Comparison of ENCODE assay signal across 8 mouse cellular contexts in genomic region chr15:103304616-103304969, GRCm38 (mm10). TPM values are rescaled to one million over a fixed set of nuclear protein-coding genes. Genes with fewer than 3 reads are reported as not detected.
A peak's percentile ranks its signal among the peaks of the same experiment; 100 is the strongest.
DNase-seq lines count a peak whose midpoint lies in the region; ATAC-seq and TF ChIP-seq lines count a peak whose summit lies in the region.

No protein-coding gene starts in this region.

- intact Hi-C loops in heart, postnatal 36 days (cut with DNase I): loop anchor here (2.0 kb wide), 1 partner anchor 64 kb away; the partner anchor contains the start of gene Hnrnpa1

- no peaks in the 10 kb centered on the region; the same call in 1 of the 2 replicates for H3K36me3 ChIP-seq in heart, embryonic 13.5 days
- H3K36me3 ChIP-seq in MEL (ENCODE audit: control insufficient read depth in 1 of 2, insufficient read depth in 2 of 2, low read length in 2 of 2): peaks cover 0 to 3% of the 10 kb centered on the region in 2 experiments; a peak in 2 of 4 replicates
- no peaks in the 10 kb centered on the region for H3K36me3 ChIP-seq in heart, postnatal 0 days (replicated peaks; ENCODE audit: control insufficient read depth, insufficient read depth, low read length)
- H3K36me3 ChIP-seq in liver, embryonic 16.5 days (ENCODE audit: control insufficient read depth, insufficient read depth): no peaks in the 10 kb centered on the region

- H3K27me3 ChIP-seq in heart, embryonic 13.5 days (replicated peaks): peaks cover 15% of the 10 kb centered on the region
- no peaks in the 10 kb centered on the region for H3K27me3 ChIP-seq in MEL (ENCODE audit: control insufficient read depth in 1 of 2, insufficient read depth in 2 of 2, low read length in 2 of 2)
- 0 out of 2 replicates have a peak, but pooled peaks cover 7% of the 10 kb centered on the region for H3K27me3 ChIP-seq in heart, postnatal 0 days (ENCODE audit: control insufficient read depth, insufficient read depth, low read length)
- peaks cover 38% of the 10 kb centered on the region for H3K27me3 ChIP-seq in liver, embryonic 16.5 days (ENCODE audit: control insufficient read depth, insufficient read depth, low read depth, low read length)

- DNase-seq in heart, postnatal 36 days: no peak
- no peak for DNase-seq in MEL (ENCODE audit: low read depth, low spot score)
- DNase-seq in heart, postnatal 0 days (ENCODE audit: low spot score): no peak
- DNase-seq in adipocyte (ENCODE audit: low spot score): no peak
- no peak for DNase-seq in adrenal gland, adult 2 months
- DNase-seq in gastrocnemius, postnatal 4 days (ENCODE audit: low spot score in 2 of 2): no peak

- no peak for TF ChIP-seq RAD21 in MEL (IDR thresholded peaks at IDR 0.05; ENCODE audit: low read depth, low read length)

- H3K4me1 ChIP-seq in heart, embryonic 13.5 days: peaks cover 81% of the 10 kb centered on the region
- H3K4me1 ChIP-seq in MEL (ENCODE audit: control insufficient read depth in 1 of 2, insufficient read depth in 2 of 2, low read length in 2 of 2): no peaks in the 10 kb centered on the region; a peak in 2 of 4 replicates
- H3K4me1 ChIP-seq in heart, postnatal 0 days (ENCODE audit: control insufficient read depth, insufficient read depth): peaks cover 12% of the 10 kb centered on the region
- peaks cover 42% of the 10 kb centered on the region for H3K4me1 ChIP-seq in liver, embryonic 16.5 days (ENCODE audit: control insufficient read depth, low read depth, low read length)

- no peaks in the 10 kb centered on the region for H3K9me3 ChIP-seq in heart, embryonic 13.5 days
- no peaks in the 10 kb centered on the region for H3K9me3 ChIP-seq in MEL (replicated peaks; ENCODE audit: insufficient read depth, low read length)
- H3K9me3 ChIP-seq in heart, postnatal 0 days (replicated peaks; ENCODE audit: control insufficient read depth, low read length): no peaks in the 10 kb centered on the region
- H3K9me3 ChIP-seq in liver, embryonic 16.5 days (replicated peaks; ENCODE audit: control insufficient read depth, low read length): no peaks in the 10 kb centered on the region

- peak overlapping the region; percentile 63 for H3K4me3 ChIP-seq in heart, embryonic 13.5 days
- H3K4me3 ChIP-seq in MEL (ENCODE audit: control insufficient read depth in 1 of 2, insufficient read depth in 1 of 2, low read depth in 2 of 2, low read length in 2 of 2): peak overlapping the region in 1 of 2 experiments; percentile 16; a peak in 3 of 4 replicates
- peak overlapping the region; percentile 61 for H3K4me3 ChIP-seq in heart, postnatal 0 days (ENCODE audit: low read depth, low read length)
- peak overlapping the region; percentile 63 for H3K4me3 ChIP-seq in liver, embryonic 16.5 days (ENCODE audit: low read depth, low read length)

- peak overlapping the region; percentile 88 for H3K4me2 ChIP-seq in heart, embryonic 13.5 days
- peak overlapping the region; percentile 87 for H3K4me2 ChIP-seq in heart, postnatal 0 days (ENCODE audit: low read depth, low read length)
- peak overlapping the region; percentile 86 for H3K4me2 ChIP-seq in liver, embryonic 16.5 days (ENCODE audit: low read depth, low read length)

- TF ChIP-seq POLR2A in MEL (IDR thresholded peaks at IDR 0.05; ENCODE audit: control insufficient read depth in 1 of 2, insufficient read depth in 1 of 2, low read depth in 1 of 2, low read length in 2 of 2, poor library complexity in 1 of 2): no peak

- no peaks in the 10 kb centered on the region for H3K79me2 ChIP-seq in MEL (ENCODE audit: control insufficient read depth, insufficient read depth, low read length, poor library complexity)

- no peak for ATAC-seq in heart, embryonic 13.5 days (ENCODE audit: extremely low read depth, insufficient number of reproducible peaks, low FRiP score, low TSS enrichment)
- no peak for ATAC-seq in heart, postnatal 0 days (ENCODE audit: insufficient read depth, low read depth)
- ATAC-seq in liver, embryonic 16.5 days (ENCODE audit: low read depth): no peak

- TF ChIP-seq EP300 in MEL (IDR thresholded peaks at IDR 0.05; ENCODE audit: low read depth in 1 of 2, low read length in 2 of 2): no peak
- no peak for TF ChIP-seq EP300 in heart, postnatal 0 days (IDR thresholded peaks at IDR 0.05; ENCODE audit: low read depth)

- TF ChIP-seq CTCF in MEL (IDR thresholded peaks at IDR 0.05 in 2 of 3, conservative IDR thresholded peaks at IDR 0.05 in 1 of 3; ENCODE audit: control insufficient read depth in 1 of 3, insufficient read depth in 1 of 3, low read depth in 2 of 3, low read length in 3 of 3, poor library complexity in 1 of 3, severe bottlenecking in 1 of 3): no peak
- TF ChIP-seq CTCF in heart, postnatal 0 days (IDR thresholded peaks at IDR 0.05; ENCODE audit: low read depth): no peak

- 1% methylated on average over 9 of the region's 9 CpGs for WGBS in heart, embryonic 13.5 days
- under 1% methylated on average over 9 of the region's 9 CpGs for WGBS in heart, postnatal 0 days
- WGBS in liver, embryonic 16.5 days (ENCODE audit: insufficient replicate concordance): 4% methylated on average over 9 of the region's 9 CpGs

- peak overlapping the region; percentile 92 for H3K27ac ChIP-seq in heart, embryonic 13.5 days (replicated peaks)
- no peak overlapping the region for H3K27ac ChIP-seq in MEL (ENCODE audit: control insufficient read depth, low read depth, low read length)
- H3K27ac ChIP-seq in heart, postnatal 0 days (ENCODE audit: low read depth): peak overlapping the region; percentile 74
- H3K27ac ChIP-seq in liver, embryonic 16.5 days (ENCODE audit: low read length): peak overlapping the region; percentile 66

- H3K9ac ChIP-seq in heart, embryonic 13.5 days: peak overlapping the region; percentile 90
- H3K9ac ChIP-seq in MEL (ENCODE audit: control insufficient read depth, low read depth, low read length, poor library complexity, severe bottlenecking): peak overlapping the region; percentile 40
- peak overlapping the region; percentile 54 for H3K9ac ChIP-seq in heart, postnatal 0 days (replicated peaks; ENCODE audit: low read depth, low read length)
- peak overlapping the region; percentile 45 for H3K9ac ChIP-seq in liver, embryonic 16.5 days (ENCODE audit: low read depth, low read length)

TF ChIP-seq in MEL, 35 proteins besides CTCF, POLR2A, EP300 and RAD21 (continues in another document):
- no peak for TF ChIP-seq JUND (IDR thresholded peaks at IDR 0.05; ENCODE audit: low read depth, low read length)
- TF ChIP-seq ZKSCAN1 (IDR thresholded peaks at IDR 0.05; ENCODE audit: low read depth, low read length): no peak

RNA-seq across cellular contexts. Expression of gene Gpr84, which starts 5.8 kb away (rescaled TPM):
- 0.28 and 0.36 TPM in 2 replicates for polyA plus RNA-seq in heart, embryonic 13.5 days (2015; fragmentation: Nextera tagmentation; extraction: Ambion mirVana)
- total RNA-seq in heart, postnatal 36 days (2021): not detected
- 0.12 TPM in 1 of 2 replicates, not detected in the other for total RNA-seq in MEL (2012; rRNA removed)
- polyA plus RNA-seq in MEL (2012; ENCODE audit: insufficient read depth in 1 of 2, insufficient read length in 2 of 2, low read depth in 1 of 2, low replicate concordance in 2 of 2, missing spikeins in 1 of 2): under 1 TPM in 1 of 2 experiments, not detected in 1; 0.21 TPM
- total RNA-seq in heart, postnatal 0 days (2014; rRNA removed; ENCODE audit: low replicate concordance): not detected in 2 replicates
- 0.10 TPM in 1 of 2 replicates, not detected in the other for polyA plus RNA-seq in heart, postnatal 0 days (2015; fragmentation: Nextera tagmentation; extraction: Ambion mirVana)
- 1.0 and 1.1 TPM in 2 replicates for polyA plus RNA-seq in liver, embryonic 16.5 days (2015; fragmentation: Nextera tagmentation; extraction: Ambion mirVana)
- total RNA-seq in adrenal gland, adult 2 months (2021): not detected
- polyA plus RNA-seq in adrenal gland, adult 2 months (2012; rRNA removed): 0.09 and 0.15 TPM in 2 replicates
- under 1 TPM; 0.16 to 0.20 TPM for total RNA-seq in gastrocnemius, postnatal 4 days (2021)

RNA-seq across cellular contexts. Expression of gene Copz1, which starts 32.1 kb away (rescaled TPM):
- 163 and 178 TPM in 2 replicates for polyA plus RNA-seq in heart, embryonic 13.5 days (2015; fragmentation: Nextera tagmentation; extraction: Ambion mirVana)
- 10 to 100 TPM; 56.6 to 56.9 TPM for total RNA-seq in heart, postnatal 36 days (2021)
- total RNA-seq in MEL (2012; rRNA removed): 46.7 and 48.0 TPM in 2 replicates
- polyA plus RNA-seq in MEL (2012; ENCODE audit: insufficient read depth in 1 of 2, insufficient read length in 2 of 2, low read depth in 1 of 2, low replicate concordance in 2 of 2, missing spikeins in 1 of 2): 100 to 1,000 TPM; 117 to 822 TPM
- total RNA-seq in heart, postnatal 0 days (2014; rRNA removed; ENCODE audit: low replicate concordance): 109 and 117 TPM in 2 replicates
- 124 TPM in 2 replicates for polyA plus RNA-seq in heart, postnatal 0 days (2015; fragmentation: Nextera tagmentation; extraction: Ambion mirVana)
- 194 TPM in 2 replicates for polyA plus RNA-seq in liver, embryonic 16.5 days (2015; fragmentation: Nextera tagmentation; extraction: Ambion mirVana)
- 100 to 1,000 TPM; 146 to 152 TPM for total RNA-seq in adrenal gland, adult 2 months (2021)
- 51.3 and 59.7 TPM in 2 replicates for polyA plus RNA-seq in adrenal gland, adult 2 months (2012; rRNA removed)
- total RNA-seq in gastrocnemius, postnatal 4 days (2021): 10 to 100 TPM; 72.8 to 78.4 TPM

RNA-seq across cellular contexts. Expression of gene Zfp385a, which starts 35.3 kb away (rescaled TPM):
- polyA plus RNA-seq in heart, embryonic 13.5 days (2015; fragmentation: Nextera tagmentation; extraction: Ambion mirVana): 8.3 and 8.9 TPM in 2 replicates
- 10 to 100 TPM; 12.9 to 13.0 TPM for total RNA-seq in heart, postnatal 36 days (2021)
- 4.4 and 5.2 TPM in 2 replicates for total RNA-seq in MEL (2012; rRNA removed)
- polyA plus RNA-seq in MEL (2012; ENCODE audit: insufficient read depth in 1 of 2, insufficient read length in 2 of 2, low read depth in 1 of 2, low replicate concordance in 2 of 2, missing spikeins in 1 of 2): 10 to 100 TPM in 1 of 2 experiments, not detected in 1; 54.0 TPM
- total RNA-seq in heart, postnatal 0 days (2014; rRNA removed; ENCODE audit: low replicate concordance): 5.4 and 7.9 TPM in 2 replicates
- polyA plus RNA-seq in heart, postnatal 0 days (2015; fragmentation: Nextera tagmentation; extraction: Ambion mirVana): 4.5 and 5.5 TPM in 2 replicates
- 5.5 and 7.0 TPM in 2 replicates for polyA plus RNA-seq in liver, embryonic 16.5 days (2015; fragmentation: Nextera tagmentation; extraction: Ambion mirVana)
- total RNA-seq in adrenal gland, adult 2 months (2021): 10 to 100 TPM; 10.1 to 18.3 TPM
- 16.7 and 17.1 TPM in 2 replicates for polyA plus RNA-seq in adrenal gland, adult 2 months (2012; rRNA removed)
- 10 to 100 TPM; 62.1 to 70.0 TPM for total RNA-seq in gastrocnemius, postnatal 4 days (2021)

RNA-seq across cellular contexts. Expression of gene Nfe2, which starts 46.4 kb away (rescaled TPM):
- polyA plus RNA-seq in heart, embryonic 13.5 days (2015; fragmentation: Nextera tagmentation; extraction: Ambion mirVana): 7.2 and 8.2 TPM in 2 replicates
- under 1 TPM; 0.67 to 0.73 TPM for total RNA-seq in heart, postnatal 36 days (2021)
- 63.9 and 74.6 TPM in 2 replicates for total RNA-seq in MEL (2012; rRNA removed)
- polyA plus RNA-seq in MEL (2012; ENCODE audit: insufficient read depth in 1 of 2, insufficient read length in 2 of 2, low read depth in 1 of 2, low replicate concordance in 2 of 2, missing spikeins in 1 of 2): 100 to 1,000 TPM in 1 of 2 experiments, not detected in 1; 103 TPM
- total RNA-seq in heart, postnatal 0 days (2014; rRNA removed; ENCODE audit: low replicate concordance): 1.9 and 2.5 TPM in 2 replicates
- 0.93 and 1.2 TPM in 2 replicates for polyA plus RNA-seq in heart, postnatal 0 days (2015; fragmentation: Nextera tagmentation; extraction: Ambion mirVana)
- polyA plus RNA-seq in liver, embryonic 16.5 days (2015; fragmentation: Nextera tagmentation; extraction: Ambion mirVana): 202 and 220 TPM in 2 replicates
- total RNA-seq in adrenal gland, adult 2 months (2021): under 1 TPM; 0.21 to 0.95 TPM
- polyA plus RNA-seq in adrenal gland, adult 2 months (2012; rRNA removed): 0.38 and 0.83 TPM in 2 replicates
- total RNA-seq in gastrocnemius, postnatal 4 days (2021): 1 to 10 TPM in 1 of 2 experiments, under 1 TPM in 1; 0.61 to 1.5 TPM

Comparison
In these comparisons a context has a peak if more than half of its experiments do, and no peak if none do; other contexts are left out.
1. H3K9ac ChIP-seq: peak in every context shown above with its lines; median percentile 90 in heart, embryonic 13.5 days; 54 in heart, postnatal 0 days; 45 in liver, embryonic 16.5 days; 40 in MEL.